Mouse (Mus musculus): Measurements from ENCODE around the gene Cntn1.

GRCm38 (mm10) chr15:92046042-92046441 is 4.9 kb upstream of the Cntn1 start:
- TF ChIP-seq POLR2A (IDR thresholded peaks at IDR 0.05; ENCODE audit: insufficient read depth, low read length) (no peak), EP300 (IDR thresholded peaks at IDR 0.05; ENCODE audit: insufficient read depth, low read depth, low read length) (no peak)
